Mouse (Mus musculus) neural tube, embryonic 14.5 days (tissue): ENCODE measurements around the gene Arfip1. TPM values are rescaled to one million over a fixed set of nuclear protein-coding genes. Genes with fewer than 3 reads are reported as not detected.

Experiments used
- ATAC-seq: fragments of 200-750 bp; cut with Nextera tagmentation; 2 replicates; pipeline ENCODE4 v1.8.0; 2017; ENCODE audit warnings: low read depth, mild to moderate bottlenecking, moderate TSS enrichment, moderate library complexity
- H3K27ac ChIP-seq: fragments of 300-500 bp; sonication (generic); 2 replicates; pipeline ENCODE4 v1.5.1; 2014; ENCODE audit warnings: low read depth, mild to moderate bottlenecking, control low read depth, low read length, moderate library complexity, mixed read lengths
- H3K27me3 ChIP-seq: fragments of 300-500 bp; sonication (generic); 2 replicates; pipeline ENCODE4 v1.6.1; 2014; ENCODE audit warnings: low read length; ENCODE audit not compliant: control insufficient read depth, insufficient read depth
- H3K36me3 ChIP-seq: fragments of 300-500 bp; sonication (generic); 2 replicates; pipeline ENCODE4 v1.6.1; 2014; ENCODE audit warnings: low read length, mixed read lengths; ENCODE audit not compliant: control insufficient read depth, insufficient read depth
- H3K4me1 ChIP-seq: fragments of 300-500 bp; sonication (generic); 2 replicates; pipeline ENCODE4 v1.6.1; 2014; ENCODE audit warnings: low read length; ENCODE audit not compliant: control insufficient read depth, insufficient read depth
- H3K4me2 ChIP-seq: fragments of 300-500 bp; sonication (generic); 2 replicates; pipeline ENCODE4 v1.6.1; 2014; ENCODE audit warnings: mild to moderate bottlenecking, low read depth, low read length, control low read depth
- H3K4me3 ChIP-seq: fragments of 300-500 bp; sonication (generic); 2 replicates; pipeline ENCODE4 v1.5.1; 2014; ENCODE audit warnings: low read depth, low read length, control low read depth, mixed read lengths
- H3K9ac ChIP-seq: fragments of 300-500 bp; sonication (generic); replicated peaks from 2 replicates; pipeline ENCODE4 v1.6.1; 2014; ENCODE audit warnings: low read depth, mild to moderate bottlenecking, control low read depth, low read length, mixed read lengths
- H3K9me3 ChIP-seq: fragments of 300-500 bp; sonication (generic); 2 replicates; pipeline ENCODE4 v1.6.1; 2016; ENCODE audit warnings: low read length; ENCODE audit not compliant: control insufficient read depth
- WGBS: fragments of 180-500 bp; shearing (Covaris S2); extraction: QIAGEN DNeasy Blood & Tissue Kit; methylation state at CpG from one replicate; pipeline ENCODE4 v1.1.7; 2014; 5-methylcytosine and 5-hydroxymethylcytosine counted together
- polyA plus RNA-seq: library from polyadenylated mRNA; unstranded; fragments of >200 nt; fragmentation: Nextera tagmentation; extraction: Ambion mirVana; gene quantifications from 2 replicates; pipeline ENCODE4 v1.2.1, GENCODE M21; 2014

Arfip1 gene
- polyA plus RNA-seq, 1 experiment from 2014 or later, result 22.1 TPM

- Histone ChIP-seq H3K4me1 (peaks cover 5% of the 10 kb centered on the region; the same call in 1 of the 2 replicates), H3K27me3 (no peaks in the 10 kb centered on the region; the same call in 1 of the 2 replicates), H3K27ac (no peak overlapping the region), H3K9me3 (no peaks in the 10 kb centered on the region), H3K9ac (no peak overlapping the region), H3K4me2 (peak overlapping the region; percentile 97; the same call in 1 of the 2 replicates), H3K36me3 (no peaks in the 10 kb centered on the region), H3K4me3 (no peak overlapping the region)
- WGBS, result 97% methylated on average over 1 of the region's 1 CpGs
- no peak for ATAC-seq
Observed at GRCm38 (mm10) chr3:84477498-84477897, 104.9 kb downstream of the Arfip1 start.

GRCm38 (mm10) chr3:84474981-84475775 is 107.2 kb downstream of the Arfip1 start:
- H3K9me3 ChIP-seq, result no peaks in the 10 kb centered on the region
- H3K27me3 ChIP-seq, result no peaks in the 10 kb centered on the region; the same call in 1 of the 2 replicates
- ATAC-seq, result no peak
- no peaks in the 10 kb centered on the region for H3K36me3 ChIP-seq
- H3K4me3 ChIP-seq, result no peak overlapping the region
- H3K27ac ChIP-seq, result no peak overlapping the region
- H3K9ac ChIP-seq, result no peak overlapping the region
- peaks cover 5% of the 10 kb centered on the region; the same call in 1 of the 2 replicates for H3K4me1 ChIP-seq
- no peak overlapping the region for H3K4me2 ChIP-seq
- WGBS, result 89% methylated on average over 12 of the region's 12 CpGs

DNA sequence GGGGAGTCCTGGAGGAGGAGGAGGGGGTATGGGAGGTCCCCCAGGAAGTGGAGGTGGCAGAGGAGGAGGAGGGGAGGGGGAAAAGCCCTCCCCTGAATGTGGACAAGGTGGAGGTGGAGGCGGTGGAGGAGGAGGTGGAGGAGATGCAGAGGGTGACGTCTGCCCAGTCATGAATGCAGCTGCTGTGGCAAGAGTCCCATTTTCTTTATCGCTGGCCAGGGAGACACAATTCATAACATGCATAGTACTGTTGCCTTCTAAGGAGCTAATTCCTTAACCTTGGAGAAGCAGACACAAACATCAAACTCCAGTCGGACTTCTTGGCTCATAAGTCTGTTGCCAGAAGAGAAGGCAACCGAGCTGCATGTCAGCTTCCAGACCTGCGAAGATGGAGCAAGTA is 108.0 kb downstream of the Arfip1 start:
- H3K27ac ChIP-seq, result no peak overlapping the region
- no peak for ATAC-seq
- H3K9me3 ChIP-seq, result no peaks in the 10 kb centered on the region
- no peak overlapping the region for H3K4me2 ChIP-seq
- 83% methylated on average over 6 of the region's 6 CpGs for whole genome bisulfite sequencing
- peaks cover 5% of the 10 kb centered on the region; the same call in 1 of the 2 replicates for H3K4me1 ChIP-seq
- H3K9ac ChIP-seq, result no peak overlapping the region
- H3K36me3 ChIP-seq, result no peaks in the 10 kb centered on the region
- H3K27me3 ChIP-seq, result no peaks in the 10 kb centered on the region
- H3K4me3 ChIP-seq, result no peak overlapping the region

GRCm38 (mm10) chr3:84472955-84473354 is 109.5 kb downstream of the Arfip1 start:
- Histone ChIP-seq H3K9ac (no peak overlapping the region), H3K4me3 (no peak overlapping the region), H3K36me3 (no peaks in the 10 kb centered on the region), H3K27me3 (no peaks in the 10 kb centered on the region), H3K9me3 (no peaks in the 10 kb centered on the region), H3K4me1 (no peaks in the 10 kb centered on the region), H3K27ac (no peak overlapping the region), H3K4me2 (no peak overlapping the region)
- ATAC-seq, result no peak
- WGBS, result 70% methylated on average over 5 of the region's 5 CpGs

DNA sequence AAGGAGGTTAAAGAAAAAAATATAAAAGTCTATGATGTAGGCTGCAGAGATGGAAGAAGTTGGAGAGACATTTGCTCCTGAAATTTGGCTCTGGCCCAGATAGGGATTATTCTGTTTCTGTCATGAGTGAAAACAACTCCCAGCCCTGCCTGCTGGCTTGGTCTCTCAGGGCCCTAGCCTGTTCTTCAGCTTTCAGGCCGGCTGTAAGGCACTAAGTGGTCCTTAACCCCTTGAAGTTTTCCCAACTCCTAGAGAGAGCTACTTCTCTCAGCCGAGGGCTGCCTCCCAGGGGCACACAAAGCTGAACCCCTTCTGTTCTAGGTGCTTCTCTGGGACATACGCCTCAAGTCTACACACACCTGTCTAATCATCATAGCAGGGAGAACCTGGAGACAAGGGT is 109.9 kb downstream of the Arfip1 start:
- Histone ChIP-seq H3K27ac (no peak overlapping the region), H3K4me3 (no peak overlapping the region), H3K27me3 (no peaks in the 10 kb centered on the region), H3K36me3 (no peaks in the 10 kb centered on the region), H3K9me3 (no peaks in the 10 kb centered on the region), H3K4me2 (no peak overlapping the region), H3K9ac (no peak overlapping the region), H3K4me1 (no peaks in the 10 kb centered on the region)
- 64% methylated on average over 3 of the region's 3 CpGs for WGBS
- ATAC-seq, result no peak

DNA sequence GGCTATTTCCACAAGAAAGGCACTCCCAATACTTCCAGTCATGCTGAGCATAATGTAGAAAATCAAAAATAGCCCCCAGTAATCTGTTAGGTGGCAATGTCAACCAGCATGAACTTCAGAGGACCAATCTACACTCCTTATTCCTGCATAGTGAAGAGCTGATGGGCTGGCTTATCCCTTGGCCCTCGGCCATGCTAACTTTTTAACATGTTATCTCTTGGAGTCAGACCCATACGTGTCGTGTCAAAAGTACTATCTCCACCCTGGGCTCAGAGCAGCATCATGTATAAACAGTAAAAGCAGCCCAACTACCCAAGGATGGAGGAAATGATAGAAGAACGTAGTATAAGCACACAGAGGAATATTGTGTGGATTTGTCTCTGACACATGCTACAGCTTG is 111.3 kb downstream of the Arfip1 start:
- no peak overlapping the region for H3K4me3 ChIP-seq
- 93% methylated on average over 4 of the region's 4 CpGs for WGBS
- no peaks in the 10 kb centered on the region for H3K9me3 ChIP-seq
- H3K27ac ChIP-seq, result no peak overlapping the region
- no peak overlapping the region for H3K9ac ChIP-seq
- no peak overlapping the region for H3K4me2 ChIP-seq
- H3K4me1 ChIP-seq, result no peaks in the 10 kb centered on the region
- H3K27me3 ChIP-seq, result no peaks in the 10 kb centered on the region
- no peak for ATAC-seq
- H3K36me3 ChIP-seq, result no peaks in the 10 kb centered on the region

DNA sequence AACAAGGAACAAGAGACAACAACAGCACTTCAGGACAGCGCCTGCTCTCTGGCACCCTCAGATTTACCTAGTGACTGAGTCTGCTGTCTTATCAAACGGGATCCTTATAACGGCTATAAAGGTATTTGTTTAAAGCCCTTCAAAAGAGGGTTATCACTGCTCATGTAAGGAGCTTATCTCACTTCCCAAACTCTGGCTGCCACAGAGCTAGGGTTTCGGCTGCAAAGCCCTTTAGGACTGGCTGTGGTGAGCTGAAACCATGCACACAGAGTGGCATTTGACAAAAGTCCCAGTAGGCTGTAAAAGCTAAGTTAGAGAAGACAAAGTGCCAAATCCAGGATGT is 114.3 kb downstream of the Arfip1 start:
- 57% methylated on average over 4 of the region's 4 CpGs for WGBS
- no peak overlapping the region for H3K27ac ChIP-seq
- H3K9me3 ChIP-seq, result no peaks in the 10 kb centered on the region
- H3K4me2 ChIP-seq, result no peak overlapping the region
- no peaks in the 10 kb centered on the region for H3K4me1 ChIP-seq
- ATAC-seq, result no peak
- no peak overlapping the region for H3K4me3 ChIP-seq
- H3K27me3 ChIP-seq, result no peaks in the 10 kb centered on the region
- no peaks in the 10 kb centered on the region for H3K36me3 ChIP-seq
- H3K9ac ChIP-seq, result no peak overlapping the region

DNA sequence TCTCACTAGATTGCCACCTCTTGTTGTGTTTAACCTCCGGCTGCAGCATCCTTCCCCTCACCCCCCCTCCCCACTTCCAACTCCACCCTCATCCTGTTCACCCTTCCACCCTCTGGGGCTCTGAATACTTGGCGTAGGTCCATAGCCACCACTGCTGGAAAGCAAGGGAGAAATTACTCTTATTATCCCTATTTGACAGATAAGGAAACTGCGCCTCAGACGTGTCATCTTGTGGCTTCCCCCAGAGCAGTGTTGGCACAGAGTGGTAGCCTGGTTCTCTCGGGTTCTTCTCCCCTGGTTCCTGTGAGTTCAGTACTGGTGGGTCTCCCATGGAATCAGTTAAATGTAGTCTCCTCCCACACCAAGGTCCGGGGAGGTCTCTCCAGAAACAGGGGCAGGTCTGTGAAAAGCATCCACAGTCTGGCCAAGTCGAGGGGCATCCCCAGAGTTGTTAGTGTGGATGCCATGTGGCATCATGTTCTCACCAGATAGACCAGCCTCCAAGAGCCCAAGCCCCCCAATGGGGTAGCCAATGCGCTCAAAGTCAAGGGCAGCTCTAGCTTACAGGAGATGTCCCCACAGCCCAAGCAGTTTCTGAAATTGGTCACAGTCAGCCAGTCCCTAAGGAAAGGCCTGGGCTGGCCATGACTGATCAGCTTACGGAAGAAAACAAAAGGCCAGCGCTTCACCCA is 114.9 kb downstream of the Arfip1 start:
- Histone ChIP-seq H3K36me3 (no peaks in the 10 kb centered on the region), H3K9me3 (no peaks in the 10 kb centered on the region), H3K4me3 (no peak overlapping the region), H3K4me1 (no peaks in the 10 kb centered on the region), H3K27me3 (no peaks in the 10 kb centered on the region), H3K27ac (no peak overlapping the region), H3K4me2 (no peak overlapping the region), H3K9ac (no peak overlapping the region)
- 70% methylated on average over 10 of the region's 10 CpGs for WGBS
- ATAC-seq, result no peak

DNA sequence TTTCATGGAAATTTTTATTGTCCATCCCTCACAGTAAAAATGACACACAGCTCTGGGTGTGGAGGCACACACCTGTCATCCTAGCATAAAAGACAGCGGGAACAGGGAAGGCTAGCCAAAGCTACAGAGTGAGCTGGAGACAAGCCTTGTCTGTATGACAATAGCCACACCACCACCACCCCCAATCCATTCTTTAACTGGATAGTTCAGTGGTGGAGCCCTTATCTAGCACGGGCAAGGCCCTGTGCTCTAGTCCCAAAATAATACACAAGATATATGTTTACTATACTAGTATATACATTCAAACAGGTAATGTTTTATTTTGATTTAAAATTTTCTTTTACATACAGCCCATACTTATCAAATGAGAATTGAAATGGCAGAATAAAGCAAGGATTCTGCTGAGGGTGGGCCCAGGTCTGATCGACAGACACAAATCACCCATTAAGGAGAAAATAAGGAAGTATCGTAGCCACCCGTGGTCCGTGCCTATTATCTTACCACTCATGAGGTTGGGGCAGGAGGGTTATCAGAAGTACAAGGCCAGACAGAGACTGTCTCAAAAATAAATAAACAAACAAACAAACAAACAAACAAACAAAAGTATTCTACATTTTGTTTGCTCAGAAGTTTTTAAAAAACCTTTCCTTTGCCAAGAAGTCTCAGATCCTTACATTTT is 116.5 kb downstream of the Arfip1 start:
- Histone ChIP-seq H3K27me3 (no peaks in the 10 kb centered on the region), H3K4me1 (no peaks in the 10 kb centered on the region), H3K9me3 (no peaks in the 10 kb centered on the region), H3K36me3 (no peaks in the 10 kb centered on the region), H3K4me2 (no peak overlapping the region), H3K27ac (no peak overlapping the region), H3K4me3 (no peak overlapping the region), H3K9ac (no peak overlapping the region)
- 68% methylated on average over 6 of the region's 6 CpGs for WGBS
- ATAC-seq, result no peak
